Mouse (Mus musculus): ENCODE measurements around the gene Lrrc71. TPM values are rescaled to one million over a fixed set of nuclear protein-coding genes. Genes with fewer than 3 reads are reported as not detected.

Lrrc71 gene
- polyA plus RNA-seq, 1 experiment from 2014 or later: 3.9 TPM

- Histone ChIP-seq H3K4me1 (replicated peaks; ENCODE audit: control insufficient read depth, insufficient read depth, low read length) (peaks cover 57% of the 10 kb centered on the region), H3K4me3 (ENCODE audit: low read length) (peak overlapping the region; percentile 4; the same call in 1 of the 2 replicates), H3K27ac (ENCODE audit: low read length) (peak overlapping the region; percentile 97), H3K4me2 (ENCODE audit: low read depth, low read length) (peak overlapping the region; percentile 48), H3K9me3 (ENCODE audit: control insufficient read depth, low read length) (no peaks in the 10 kb centered on the region), H3K36me3 (ENCODE audit: control insufficient read depth, insufficient read depth, low read length) (no peaks in the 10 kb centered on the region), H3K27me3 (ENCODE audit: control insufficient read depth, insufficient read depth, low read depth, low read length) (no peaks in the 10 kb centered on the region), H3K9ac (ENCODE audit: low read length) (peak overlapping the region; percentile 56; the same call in 1 of the 2 replicates)
- ATAC-seq (ENCODE audit: low read depth): no peak
- WGBS: 77% methylated on average over 3 of the region's 3 CpGs
Measured at GRCm38 (mm10) chr3:87766284-87766667, 17.9 kb upstream of the Lrrc71 start.

- Histone ChIP-seq H3K9ac (ENCODE audit: low read length) (peak overlapping the region; percentile 56), H3K27me3 (ENCODE audit: control insufficient read depth, insufficient read depth, low read depth, low read length) (no peaks in the 10 kb centered on the region), H3K4me2 (ENCODE audit: low read depth, low read length) (peak overlapping the region; percentile 48), H3K9me3 (ENCODE audit: control insufficient read depth, low read length) (no peaks in the 10 kb centered on the region), H3K4me1 (replicated peaks; ENCODE audit: control insufficient read depth, insufficient read depth, low read length) (peaks cover 57% of the 10 kb centered on the region), H3K4me3 (ENCODE audit: low read length) (peak overlapping the region; percentile 23; the same call in 1 of the 2 replicates), H3K36me3 (ENCODE audit: control insufficient read depth, insufficient read depth, low read length) (no peaks in the 10 kb centered on the region), H3K27ac (ENCODE audit: low read length) (peak overlapping the region; percentile 97)
- ATAC-seq (ENCODE audit: low read depth): no peak
- WGBS: 68% methylated on average over 5 of the region's 5 CpGs
Measured at GRCm38 (mm10) chr3:87765631-87766283, 17.3 kb upstream of the Lrrc71 start.

GRCm38 (mm10) chr3:87765091-87765490 is 16.7 kb upstream of the Lrrc71 start:
- H3K9me3 ChIP-seq (ENCODE audit: control insufficient read depth, low read length): no peaks in the 10 kb centered on the region
- peaks cover 57% of the 10 kb centered on the region for H3K4me1 ChIP-seq (replicated peaks; ENCODE audit: control insufficient read depth, insufficient read depth, low read length)
- WGBS: 18% methylated on average over 10 of the region's 10 CpGs
- H3K4me2 ChIP-seq (ENCODE audit: low read depth, low read length): peak overlapping the region; percentile 48
- peak overlapping the region; percentile 97 for H3K27ac ChIP-seq (ENCODE audit: low read length)
- no peaks in the 10 kb centered on the region for H3K36me3 ChIP-seq (ENCODE audit: control insufficient read depth, insufficient read depth, low read length)
- peak; percentile 55 for ATAC-seq (ENCODE audit: low read depth)
- peak overlapping the region; percentile 23 for H3K4me3 ChIP-seq (ENCODE audit: low read length)
- H3K27me3 ChIP-seq (ENCODE audit: control insufficient read depth, insufficient read depth, low read depth, low read length): no peaks in the 10 kb centered on the region
- H3K9ac ChIP-seq (ENCODE audit: low read length): peak overlapping the region; percentile 56

GRCm38 (mm10) chr3:87764506-87764905 is 16.1 kb upstream of the Lrrc71 start:
- H3K27me3 ChIP-seq (ENCODE audit: control insufficient read depth, insufficient read depth, low read depth, low read length): no peaks in the 10 kb centered on the region
- peak; percentile 32 for ATAC-seq (ENCODE audit: low read depth)
- no peaks in the 10 kb centered on the region for H3K9me3 ChIP-seq (ENCODE audit: control insufficient read depth, low read length)
- H3K9ac ChIP-seq (ENCODE audit: low read length): peak overlapping the region; percentile 56
- peak overlapping the region; percentile 48 for H3K4me2 ChIP-seq (ENCODE audit: low read depth, low read length)
- H3K36me3 ChIP-seq (ENCODE audit: control insufficient read depth, insufficient read depth, low read length): no peaks in the 10 kb centered on the region
- peaks cover 57% of the 10 kb centered on the region for H3K4me1 ChIP-seq (replicated peaks; ENCODE audit: control insufficient read depth, insufficient read depth, low read length)
- H3K4me3 ChIP-seq (ENCODE audit: low read length): peak overlapping the region; percentile 23
- 10% methylated on average over 10 of the region's 10 CpGs for WGBS
- peak overlapping the region; percentile 97 for H3K27ac ChIP-seq (ENCODE audit: low read length)

GRCm38 (mm10) chr3:87763683-87764289 is 15.4 kb upstream of the Lrrc71 start:
- Histone ChIP-seq H3K36me3 (ENCODE audit: control insufficient read depth, insufficient read depth, low read length) (no peaks in the 10 kb centered on the region), H3K27me3 (ENCODE audit: control insufficient read depth, insufficient read depth, low read depth, low read length) (no peaks in the 10 kb centered on the region), H3K4me1 (replicated peaks; ENCODE audit: control insufficient read depth, insufficient read depth, low read length) (peaks cover 58% of the 10 kb centered on the region), H3K27ac (ENCODE audit: low read length) (peak overlapping the region; percentile 97), H3K4me2 (ENCODE audit: low read depth, low read length) (peak overlapping the region; percentile 48), H3K9ac (ENCODE audit: low read length) (peak overlapping the region; percentile 56), H3K4me3 (ENCODE audit: low read length) (peak overlapping the region; percentile 23), H3K9me3 (ENCODE audit: control insufficient read depth, low read length) (no peaks in the 10 kb centered on the region)
- WGBS: 14% methylated on average over 15 of the region's 15 CpGs
- peak; percentile 71 for ATAC-seq (ENCODE audit: low read depth)

GRCm38 (mm10) chr3:87763202-87763601 is 14.8 kb upstream of the Lrrc71 start:
- Histone ChIP-seq H3K4me3 (ENCODE audit: low read length) (peak overlapping the region; percentile 11), H3K4me1 (replicated peaks; ENCODE audit: control insufficient read depth, insufficient read depth, low read length) (peaks cover 60% of the 10 kb centered on the region), H3K9ac (ENCODE audit: low read length) (peak overlapping the region; percentile 56), H3K27ac (ENCODE audit: low read length) (peak overlapping the region; percentile 97), H3K4me2 (ENCODE audit: low read depth, low read length) (peak overlapping the region; percentile 48), H3K9me3 (ENCODE audit: control insufficient read depth, low read length) (no peaks in the 10 kb centered on the region), H3K36me3 (ENCODE audit: control insufficient read depth, insufficient read depth, low read length) (no peaks in the 10 kb centered on the region), H3K27me3 (ENCODE audit: control insufficient read depth, insufficient read depth, low read depth, low read length) (no peaks in the 10 kb centered on the region)
- ATAC-seq (ENCODE audit: low read depth): no peak
- 26% methylated on average over 4 of the region's 4 CpGs for WGBS

GRCm38 (mm10) chr3:87761408-87762375 is 13.3 kb upstream of the Lrrc71 start:
- ATAC-seq (ENCODE audit: low read depth): no peak
- 59% methylated on average over 20 of the region's 20 CpGs for WGBS
- no peaks in the 10 kb centered on the region for H3K27me3 ChIP-seq (ENCODE audit: control insufficient read depth, insufficient read depth, low read depth, low read length)
- H3K4me1 ChIP-seq (replicated peaks; ENCODE audit: control insufficient read depth, insufficient read depth, low read length): peaks cover 45% of the 10 kb centered on the region
- no peak overlapping the region for H3K27ac ChIP-seq (ENCODE audit: low read length)
- H3K36me3 ChIP-seq (ENCODE audit: control insufficient read depth, insufficient read depth, low read length): no peaks in the 10 kb centered on the region
- H3K4me2 ChIP-seq (ENCODE audit: low read depth, low read length): no peak overlapping the region
- no peak overlapping the region; the same call in 1 of the 2 replicates for H3K9ac ChIP-seq (ENCODE audit: low read length)
- no peak overlapping the region for H3K4me3 ChIP-seq (ENCODE audit: low read length)
- no peaks in the 10 kb centered on the region for H3K9me3 ChIP-seq (ENCODE audit: control insufficient read depth, low read length)

- H3K4me1 ChIP-seq (replicated peaks; ENCODE audit: control insufficient read depth, insufficient read depth, low read length): peaks cover 24% of the 10 kb centered on the region
- H3K27me3 ChIP-seq (ENCODE audit: control insufficient read depth, insufficient read depth, low read depth, low read length): no peaks in the 10 kb centered on the region
- no peak for ATAC-seq (ENCODE audit: low read depth)
- H3K4me3 ChIP-seq (ENCODE audit: low read length): no peak overlapping the region
- H3K36me3 ChIP-seq (ENCODE audit: control insufficient read depth, insufficient read depth, low read length): no peaks in the 10 kb centered on the region
- no peak overlapping the region for H3K9ac ChIP-seq (ENCODE audit: low read length)
- H3K9me3 ChIP-seq (ENCODE audit: control insufficient read depth, low read length): no peaks in the 10 kb centered on the region
- 37% methylated on average over 4 of the region's 5 CpGs for WGBS
- H3K27ac ChIP-seq (ENCODE audit: low read length): no peak overlapping the region
- H3K4me2 ChIP-seq (ENCODE audit: low read depth, low read length): no peak overlapping the region
Measured at GRCm38 (mm10) chr3:87758641-87759040, 10.2 kb upstream of the Lrrc71 start.

GRCm38 (mm10) chr3:87756488-87756887 is 8.1 kb upstream of the Lrrc71 start:
- H3K9me3 ChIP-seq (ENCODE audit: control insufficient read depth, low read length): no peaks in the 10 kb centered on the region
- H3K27ac ChIP-seq (ENCODE audit: low read length): no peak overlapping the region
- H3K36me3 ChIP-seq (ENCODE audit: control insufficient read depth, insufficient read depth, low read length): no peaks in the 10 kb centered on the region; the same call in 1 of the 2 replicates
- H3K4me3 ChIP-seq (ENCODE audit: low read length): no peak overlapping the region
- H3K9ac ChIP-seq (ENCODE audit: low read length): no peak overlapping the region
- ATAC-seq (ENCODE audit: low read depth): 0 out of 2 replicates have a peak, but pooled peaks have one; percentile 21
- H3K4me1 ChIP-seq (replicated peaks; ENCODE audit: control insufficient read depth, insufficient read depth, low read length): peaks cover 8% of the 10 kb centered on the region
- WGBS: 49% methylated on average over 20 of the region's 20 CpGs
- no peak overlapping the region; the same call in 1 of the 2 replicates for H3K4me2 ChIP-seq (ENCODE audit: low read depth, low read length)
- H3K27me3 ChIP-seq (ENCODE audit: control insufficient read depth, insufficient read depth, low read depth, low read length): no peaks in the 10 kb centered on the region
